Mouse (Mus musculus) embryonic facial prominence, embryonic 11.5 days (tissue): ENCODE measurements around the gene Entpd1. TPM values are rescaled to one million over a fixed set of nuclear protein-coding genes. Genes with fewer than 3 reads are reported as not detected.
"Not testable (repeated sequence)": the region's sequence is repeated elsewhere in the genome, so short reads cannot be mapped to it uniquely, and the experiment has no call there.

Source experiments
- ATAC-seq: fragments of 200-750 bp; cut with Nextera tagmentation; replicated peaks from 2 replicates; pipeline ENCODE4 v1.8.0; 2017; ENCODE audit warnings: low read depth; ENCODE audit not compliant: insufficient number of reproducible peaks, low FRiP score, low TSS enrichment
- DNase-seq: peaks from one replicate; pipeline ENCODE4 v3.0.0-alpha.2; 2015; ENCODE audit warnings: low spot score
- H3K27ac ChIP-seq: fragments of 300-500 bp; sonication (generic); replicated peaks from 2 replicates; pipeline ENCODE4 v1.5.1; 2014; ENCODE audit warnings: mild to moderate bottlenecking, low read depth, low read length, control low read depth
- H3K27me3 ChIP-seq: fragments of 300-500 bp; sonication (generic); 2 replicates; pipeline ENCODE4 v1.6.1; 2014; ENCODE audit warnings: mild to moderate bottlenecking, low read length, moderate library complexity, mixed read lengths; ENCODE audit not compliant: control insufficient read depth, insufficient read depth
- H3K36me3 ChIP-seq: fragments of 300-500 bp; sonication (generic); replicated peaks from 2 replicates; pipeline ENCODE4 v1.6.1; 2014; ENCODE audit warnings: low read depth, mild to moderate bottlenecking, low read length, moderate library complexity, mixed read lengths; ENCODE audit not compliant: control insufficient read depth, insufficient read depth
- H3K4me1 ChIP-seq: fragments of 300-500 bp; sonication (generic); 2 replicates; pipeline ENCODE4 v1.6.1; 2014; ENCODE audit warnings: low read length, mixed read lengths; ENCODE audit not compliant: control insufficient read depth, insufficient read depth
- H3K4me2 ChIP-seq: fragments of 300-500 bp; sonication (generic); 2 replicates; pipeline ENCODE4 v1.6.1; 2014; ENCODE audit warnings: low read depth, mild to moderate bottlenecking, control low read depth, low read length, moderate library complexity
- H3K4me3 ChIP-seq: fragments of 300-500 bp; sonication (generic); 2 replicates; pipeline ENCODE4 v1.5.1; 2014; ENCODE audit warnings: low read depth, low read length, control low read depth
- H3K9ac ChIP-seq: fragments of 300-500 bp; sonication (generic); replicated peaks from 2 replicates; pipeline ENCODE4 v1.6.1; 2014; ENCODE audit warnings: mild to moderate bottlenecking, control low read depth, low read length
- H3K9me3 ChIP-seq: fragments of 300-500 bp; sonication (generic); replicated peaks from 2 replicates; pipeline ENCODE4 v1.6.1; 2016; ENCODE audit warnings: mild to moderate bottlenecking, low read length, inconsistent platforms, mixed read lengths; ENCODE audit not compliant: control insufficient read depth
- WGBS: fragments of 180-500 bp; shearing (Covaris S2); extraction: QIAGEN DNeasy Blood & Tissue Kit; methylation state at CpG from one replicate; pipeline ENCODE4 v1.1.7; 2014; 5-methylcytosine and 5-hydroxymethylcytosine counted together
- polyA plus RNA-seq: library from polyadenylated mRNA; unstranded; fragments of >200 nt; fragmentation: Nextera tagmentation; extraction: Ambion mirVana; gene quantifications from 2 replicates; pipeline ENCODE4 v1.2.1, GENCODE M21; 2014

Gene Entpd1
- polyA plus RNA-seq, 1 experiment from 2014 or later, result 6.1 TPM

GRCm38 (mm10) chr19:40587491-40588292 is 24.5 kb upstream of the Entpd1 start:
- Histone ChIP-seq H3K4me2 (peak overlapping the region; percentile 70), H3K9ac (peak overlapping the region; percentile 71), H3K27ac (no peak overlapping the region), H3K27me3 (no peaks in the 10 kb centered on the region), H3K9me3 (no peaks in the 10 kb centered on the region), H3K4me3 (peak overlapping the region; percentile 61), H3K4me1 (no peaks in the 10 kb centered on the region; the same call in 1 of the 2 replicates), H3K36me3 (no peaks in the 10 kb centered on the region)
- ATAC-seq (peak; percentile 73), DNase-seq (no peak)
- whole genome bisulfite sequencing, result 6% methylated on average over 30 of the region's 30 CpGs

GRCm38 (mm10) chr19:40588293-40588654 is 23.9 kb upstream of the Entpd1 start, which contains the start of gene Aldh18a1:
Gene Aldh18a1, minus strand, starts transcription at chr19:40588463.
- Histone ChIP-seq H3K4me1 (no peaks in the 10 kb centered on the region; the same call in 1 of the 2 replicates), H3K27ac (no peak within 1 kb of the TSS; the same call in 1 of the 2 replicates), H3K4me2 (peak within 1 kb of the TSS; percentile 70), H3K36me3 (no peaks in the 10 kb centered on the region), H3K4me3 (peak within 1 kb of the TSS; percentile 61), H3K9me3 (no peaks in the 10 kb centered on the region), H3K27me3 (no peaks in the 10 kb centered on the region), H3K9ac (peak within 1 kb of the TSS; percentile 71)
- ATAC-seq, result peak; percentile 91
- peak; percentile 97 for DNase-seq
- WGBS, result under 1% methylated on average over 33 of the region's 34 CpGs

DNA sequence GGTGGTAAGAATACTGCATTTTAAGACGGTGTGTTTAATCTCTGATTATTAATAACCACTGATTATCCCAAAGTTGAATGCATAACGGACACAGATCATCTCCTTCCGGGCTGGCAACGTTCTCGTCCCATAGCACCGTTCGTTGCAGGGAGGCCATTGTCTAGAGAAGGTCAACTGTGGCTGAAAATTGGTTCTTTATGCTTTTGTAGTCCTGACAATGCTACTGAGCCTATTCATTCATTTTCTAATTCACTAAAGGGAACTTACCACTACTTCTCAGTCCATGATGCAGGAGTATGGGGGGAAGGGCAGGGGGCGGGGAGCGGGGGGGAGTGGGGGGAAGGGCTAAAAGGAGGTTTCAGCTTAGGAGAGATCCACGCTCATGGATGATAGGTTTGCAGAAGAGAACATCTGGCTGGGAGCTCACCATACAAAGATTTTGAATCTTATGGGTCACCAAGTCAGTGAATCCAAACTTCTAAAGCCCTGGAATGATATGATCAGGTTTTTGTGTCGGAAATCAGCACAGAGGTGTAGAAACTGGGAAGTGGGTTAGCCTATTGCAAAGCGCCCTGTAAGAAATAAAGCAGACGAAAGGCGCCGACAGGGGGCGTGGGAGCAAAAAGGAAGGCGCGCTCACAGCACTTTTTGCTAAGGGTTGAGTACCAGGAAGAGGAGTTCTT is 23.2 kb upstream of the Entpd1 start:
- Histone ChIP-seq H3K4me1 (no peaks in the 10 kb centered on the region; the same call in 1 of the 2 replicates), H3K9ac (peak overlapping the region; percentile 47), H3K9me3 (no peaks in the 10 kb centered on the region), H3K4me2 (peak overlapping the region; percentile 70), H3K36me3 (no peaks in the 10 kb centered on the region), H3K4me3 (peak overlapping the region; percentile 61), H3K27me3 (no peaks in the 10 kb centered on the region), H3K27ac (no peak overlapping the region; the same call in 1 of the 2 replicates)
- WGBS, result 1% methylated on average over 18 of the region's 18 CpGs
- ATAC-seq (peak; percentile 72), DNase-seq (peak; percentile 96)

DNA sequence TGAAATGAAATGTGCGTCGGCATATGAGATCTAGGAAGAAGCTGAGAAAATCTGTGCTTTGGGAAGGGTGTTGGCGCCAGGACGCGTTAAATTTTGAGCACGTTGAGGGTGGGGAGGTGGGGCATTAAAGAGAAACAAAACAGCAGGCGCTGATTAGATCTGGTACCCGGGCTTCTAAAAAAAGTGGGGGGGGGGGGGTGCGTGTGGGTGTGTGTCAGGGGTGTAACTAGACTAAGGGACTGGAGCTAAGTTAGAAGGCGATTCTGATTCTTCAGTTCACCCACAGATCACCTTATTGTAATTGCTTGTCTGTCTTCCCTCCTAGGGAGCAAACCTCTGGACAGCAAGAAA is 22.7 kb upstream of the Entpd1 start:
- Histone ChIP-seq H3K4me3 (peak overlapping the region; percentile 61), H3K9ac (peak overlapping the region; percentile 1; the same call in 1 of the 2 replicates), H3K4me1 (no peaks in the 10 kb centered on the region; the same call in 1 of the 2 replicates), H3K36me3 (no peaks in the 10 kb centered on the region), H3K27me3 (no peaks in the 10 kb centered on the region), H3K4me2 (peak overlapping the region; percentile 70), H3K27ac (no peak overlapping the region), H3K9me3 (no peaks in the 10 kb centered on the region)
- DNase-seq, result no peak
- WGBS, result 0% methylated on average over 10 of the region's 10 CpGs
- peak; percentile 2; the same call in 1 of the 2 replicates for ATAC-seq

- H3K9me3 ChIP-seq, result no peaks in the 10 kb centered on the region
- no peaks in the 10 kb centered on the region for H3K4me1 ChIP-seq
- H3K36me3 ChIP-seq, result no peaks in the 10 kb centered on the region
- no peak overlapping the region for H3K9ac ChIP-seq
- no peak overlapping the region for H3K4me2 ChIP-seq
- H3K27me3 ChIP-seq, result no peaks in the 10 kb centered on the region
- ATAC-seq (no peak), DNase-seq (no peak)
- WGBS, result 93% methylated on average over 3 of the region's 3 CpGs
- no peak overlapping the region for H3K4me3 ChIP-seq
- no peak overlapping the region for H3K27ac ChIP-seq
Observed at GRCm38 (mm10) chr19:40595231-40595630, 16.9 kb upstream of the Entpd1 start.

- no peak for DNase-seq
- Histone ChIP-seq H3K4me1 (no peaks in the 10 kb centered on the region), H3K4me2 (no peak overlapping the region), H3K27me3 (no peaks in the 10 kb centered on the region), H3K9me3 (no peaks in the 10 kb centered on the region), H3K4me3 (no peak overlapping the region), H3K36me3 (no peaks in the 10 kb centered on the region), H3K9ac (no peak overlapping the region), H3K27ac (no peak overlapping the region)
- ATAC-seq, result no peak
- 91% methylated on average over 8 of the region's 8 CpGs for WGBS
Observed at GRCm38 (mm10) chr19:40595831-40596230, 16.3 kb upstream of the Entpd1 start.

- H3K27ac ChIP-seq, H3K27me3 ChIP-seq, H3K4me2 ChIP-seq, H3K9ac ChIP-seq, DNase-seq, ATAC-seq, H3K9me3 ChIP-seq, H3K36me3 ChIP-seq, H3K4me3 ChIP-seq, H3K4me1 ChIP-seq: not testable (repeated sequence)
- 94% methylated on average over 5 of the region's 5 CpGs for WGBS
Observed at GRCm38 (mm10) chr19:40600846-40601245, 11.3 kb upstream of the Entpd1 start.

DNA sequence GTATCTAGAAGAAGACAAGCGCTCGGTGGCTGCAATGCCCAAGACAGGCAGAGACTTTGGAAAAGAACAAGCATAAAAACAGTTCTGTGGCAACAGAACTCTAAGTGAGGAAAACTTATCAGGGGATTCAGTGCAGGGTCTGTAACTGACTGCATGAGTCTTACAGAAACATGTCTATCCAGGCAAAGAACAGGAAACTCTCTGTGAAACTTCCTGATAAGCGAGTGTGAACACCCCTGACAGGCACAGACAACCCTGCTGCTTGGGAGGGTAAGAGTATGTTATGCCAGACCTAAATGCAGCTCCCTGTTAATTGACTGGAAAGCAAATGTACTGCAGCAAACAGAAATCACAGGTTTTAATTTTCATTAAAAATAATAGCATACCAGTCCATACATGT is 10.3 kb upstream of the Entpd1 start:
- no peaks in the 10 kb centered on the region for H3K9me3 ChIP-seq
- no peaks in the 10 kb centered on the region for H3K27me3 ChIP-seq
- 90% methylated on average over 3 of the region's 3 CpGs for WGBS
- H3K9ac ChIP-seq, result no peak overlapping the region
- H3K4me1 ChIP-seq, result no peaks in the 10 kb centered on the region
- ATAC-seq, result no peak
- no peak overlapping the region for H3K27ac ChIP-seq
- no peaks in the 10 kb centered on the region; the same call in none of the 2 replicates for H3K36me3 ChIP-seq
- H3K4me2 ChIP-seq, result no peak overlapping the region
- H3K4me3 ChIP-seq, result no peak overlapping the region
- DNase-seq, result no peak
